Mouse (Mus musculus): ENCODE measurements around the gene Ptpn14. TPM values are rescaled to one million over a fixed set of nuclear protein-coding genes. Genes with fewer than 3 reads are reported as not detected.

Gene Ptpn14
- polyA plus RNA-seq, 1 experiment = 2.6 TPM

DNA sequence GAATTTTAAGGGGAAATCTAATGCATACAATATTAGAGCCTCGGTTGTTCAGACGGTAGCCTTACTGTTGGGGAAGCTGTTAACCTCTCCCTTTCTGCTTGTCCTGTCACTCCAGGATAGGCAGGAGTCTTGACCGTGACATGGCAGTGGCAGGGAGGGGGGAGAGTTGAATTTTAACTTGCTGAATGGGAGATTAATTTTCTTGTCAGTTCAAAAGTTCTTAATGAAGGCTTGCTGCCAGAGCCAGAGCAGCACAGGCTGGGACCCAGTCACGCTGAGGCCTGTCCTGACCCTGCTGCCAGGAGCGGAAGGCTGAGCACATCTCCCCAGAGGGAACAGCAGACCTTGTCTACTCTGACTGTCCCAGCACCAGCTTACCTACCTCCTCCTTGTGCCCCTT is 20.6 kb upstream of the Ptpn14 start:
- WGBS = 52% methylated on average over 5 of the region's 5 CpGs
- no peak overlapping the region for H3K27ac ChIP-seq (ENCODE audit: control insufficient read depth, insufficient read depth, low read depth, low read length, poor library complexity)
- H3K4me3 ChIP-seq (replicated peaks; ENCODE audit: control insufficient read depth, low read depth, low read length) = no peak overlapping the region
- no peak for TF ChIP-seq CTCF (IDR thresholded peaks at IDR 0.05; ENCODE audit: control insufficient read depth, insufficient read depth, low read length)
- TF ChIP-seq POLR2A (IDR thresholded peaks at IDR 0.05; ENCODE audit: borderline replicate concordance, control insufficient read depth, low read depth, low read length) = no peak
- no peaks in the 10 kb centered on the region for H3K4me1 ChIP-seq (ENCODE audit: control insufficient read depth, insufficient read depth, low read length)

DNA sequence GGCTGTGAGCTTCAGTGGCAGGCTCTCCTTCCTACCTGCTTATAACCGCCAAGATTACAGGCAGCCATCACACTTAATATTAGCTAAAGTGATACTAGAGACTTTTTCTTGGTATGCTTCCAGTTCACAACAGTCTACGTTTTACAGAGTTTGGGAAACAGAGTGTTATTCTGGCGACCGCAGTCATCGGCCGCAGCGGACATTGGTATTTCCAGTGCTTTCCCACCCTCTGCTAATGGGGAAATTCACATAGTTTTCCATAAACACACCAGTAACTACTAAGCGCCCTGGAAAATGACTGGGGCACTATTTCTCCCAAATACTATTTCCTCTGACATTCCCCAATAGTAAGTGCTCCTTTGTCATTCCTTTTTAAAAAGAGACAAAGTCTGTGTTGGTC is 19.1 kb upstream of the Ptpn14 start:
- Histone ChIP-seq H3K27ac (ENCODE audit: control insufficient read depth, insufficient read depth, low read depth, low read length, poor library complexity) (no peak overlapping the region), H3K4me1 (ENCODE audit: control insufficient read depth, insufficient read depth, low read length) (no peaks in the 10 kb centered on the region), H3K4me3 (replicated peaks; ENCODE audit: control insufficient read depth, low read depth, low read length) (no peak overlapping the region)
- WGBS = 83% methylated on average over 8 of the region's 8 CpGs
- TF ChIP-seq POLR2A (IDR thresholded peaks at IDR 0.05; ENCODE audit: borderline replicate concordance, control insufficient read depth, low read depth, low read length) (no peak), CTCF (IDR thresholded peaks at IDR 0.05; ENCODE audit: control insufficient read depth, insufficient read depth, low read length) (no peak)

GRCm38 (mm10) chr1:189715915-189716797 is 11.9 kb upstream of the Ptpn14 start:
- H3K4me1 ChIP-seq (ENCODE audit: control insufficient read depth, insufficient read depth, low read length) = no peaks in the 10 kb centered on the region

GRCm38 (mm10) chr1:189717546-189717945 is 10.5 kb upstream of the Ptpn14 start:
- H3K4me3 ChIP-seq (replicated peaks; ENCODE audit: control insufficient read depth, low read depth, low read length) = no peak overlapping the region
- TF ChIP-seq CTCF (IDR thresholded peaks at IDR 0.05; ENCODE audit: control insufficient read depth, insufficient read depth, low read length) (no peak), POLR2A (IDR thresholded peaks at IDR 0.05; ENCODE audit: borderline replicate concordance, control insufficient read depth, low read depth, low read length) (no peak)
- WGBS = 87% methylated on average over 11 of the region's 11 CpGs
- H3K27ac ChIP-seq (ENCODE audit: control insufficient read depth, insufficient read depth, low read depth, low read length, poor library complexity) = no peak overlapping the region
- no peaks in the 10 kb centered on the region for H3K4me1 ChIP-seq (ENCODE audit: control insufficient read depth, insufficient read depth, low read length)

More at GRCm38 (mm10) chr1:189715915-189716797, 11.9 kb upstream of the Ptpn14 start:
- Histone ChIP-seq H3K4me3 (replicated peaks; ENCODE audit: control insufficient read depth, low read depth, low read length) (no peak overlapping the region), H3K27ac (ENCODE audit: control insufficient read depth, insufficient read depth, low read depth, low read length, poor library complexity) (no peak overlapping the region)
- WGBS = 34% methylated on average over 19 of the region's 19 CpGs
- TF ChIP-seq POLR2A (IDR thresholded peaks at IDR 0.05; ENCODE audit: borderline replicate concordance, control insufficient read depth, low read depth, low read length) = no peak
- no peak for TF ChIP-seq CTCF (IDR thresholded peaks at IDR 0.05; ENCODE audit: control insufficient read depth, insufficient read depth, low read length)

DNA sequence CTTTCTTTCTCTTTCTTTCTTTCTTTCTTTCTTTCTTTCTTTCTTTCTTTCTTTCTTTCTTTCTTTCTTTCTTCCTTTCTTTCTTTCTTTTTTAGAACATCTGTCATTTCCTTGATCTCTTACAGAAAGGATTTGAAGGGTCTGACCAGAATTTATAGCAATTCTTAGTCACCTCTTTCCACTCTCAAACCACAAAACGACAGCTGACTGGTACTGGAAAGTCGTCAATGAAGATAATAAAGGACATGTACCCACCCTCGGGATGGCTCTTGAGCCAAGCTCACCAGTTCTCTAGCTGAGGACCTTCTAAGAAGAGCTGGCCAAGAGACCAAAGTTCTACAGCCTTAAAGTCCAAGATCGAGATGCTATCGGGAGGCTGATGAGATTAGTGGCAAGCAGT is 9.5 kb upstream of the Ptpn14 start:
- 59% methylated on average over 5 of the region's 5 CpGs for WGBS
- no peaks in the 10 kb centered on the region for H3K4me1 ChIP-seq (ENCODE audit: control insufficient read depth, insufficient read depth, low read length)
- H3K27ac ChIP-seq (ENCODE audit: control insufficient read depth, insufficient read depth, low read depth, low read length, poor library complexity) = no peak overlapping the region
- no peak overlapping the region for H3K4me3 ChIP-seq (replicated peaks; ENCODE audit: control insufficient read depth, low read depth, low read length)
- TF ChIP-seq CTCF (IDR thresholded peaks at IDR 0.05; ENCODE audit: control insufficient read depth, insufficient read depth, low read length) (no peak), POLR2A (IDR thresholded peaks at IDR 0.05; ENCODE audit: borderline replicate concordance, control insufficient read depth, low read depth, low read length) (no peak)

DNA sequence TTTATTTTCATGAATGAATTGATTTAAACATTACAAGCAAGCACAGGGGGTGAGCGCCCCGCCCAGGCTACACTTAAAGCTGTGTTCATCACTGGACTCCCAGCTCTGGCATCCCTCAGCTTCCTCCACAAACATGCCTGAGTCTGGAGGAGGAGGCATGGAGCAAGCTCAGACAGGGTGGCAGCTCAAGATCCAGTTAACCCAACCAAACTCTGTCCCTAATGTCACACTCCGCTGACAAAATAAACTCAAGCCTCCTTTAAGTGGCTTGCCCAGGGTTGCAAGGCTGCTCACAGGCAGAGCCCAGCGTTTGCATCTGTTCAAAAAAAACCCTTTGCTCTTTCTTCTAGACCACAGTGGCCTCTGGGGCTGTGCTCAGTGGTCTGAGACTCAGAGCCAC is 1.9 kb upstream of the Ptpn14 start:
- 74% methylated on average over 4 of the region's 4 CpGs for WGBS
- no peak overlapping the region for H3K27ac ChIP-seq (ENCODE audit: control insufficient read depth, insufficient read depth, low read depth, low read length, poor library complexity)
- no peaks in the 10 kb centered on the region; the same call in 1 of the 2 replicates for H3K4me1 ChIP-seq (ENCODE audit: control insufficient read depth, insufficient read depth, low read length)
- H3K4me3 ChIP-seq (replicated peaks; ENCODE audit: control insufficient read depth, low read depth, low read length) = no peak overlapping the region
- no peak for TF ChIP-seq CTCF (IDR thresholded peaks at IDR 0.05; ENCODE audit: control insufficient read depth, insufficient read depth, low read length)
- TF ChIP-seq POLR2A (IDR thresholded peaks at IDR 0.05; ENCODE audit: borderline replicate concordance, control insufficient read depth, low read depth, low read length) = no peak

GRCm38 (mm10) chr1:189727346-189727883 is 653 bp upstream of the Ptpn14 start:
- WGBS = 7% methylated on average over 22 of the region's 22 CpGs
- Histone ChIP-seq H3K27ac (ENCODE audit: control insufficient read depth, insufficient read depth, low read depth, low read length, poor library complexity) (no peak overlapping the region), H3K4me3 (replicated peaks; ENCODE audit: control insufficient read depth, low read depth, low read length) (no peak overlapping the region), H3K4me1 (ENCODE audit: control insufficient read depth, insufficient read depth, low read length) (no peaks in the 10 kb centered on the region; the same call in 1 of the 2 replicates)
- TF ChIP-seq CTCF (IDR thresholded peaks at IDR 0.05; ENCODE audit: control insufficient read depth, insufficient read depth, low read length) = no peak
- no peak for TF ChIP-seq POLR2A (IDR thresholded peaks at IDR 0.05; ENCODE audit: borderline replicate concordance, control insufficient read depth, low read depth, low read length)

- no peak overlapping the region for H3K27ac ChIP-seq (ENCODE audit: control insufficient read depth, insufficient read depth, low read depth, low read length, poor library complexity)
- H3K4me3 ChIP-seq (replicated peaks; ENCODE audit: control insufficient read depth, low read depth, low read length) = no peak overlapping the region
- WGBS = 8% methylated on average over 15 of the region's 15 CpGs
- TF ChIP-seq POLR2A (IDR thresholded peaks at IDR 0.05; ENCODE audit: borderline replicate concordance, control insufficient read depth, low read depth, low read length) (no peak), CTCF (IDR thresholded peaks at IDR 0.05; ENCODE audit: control insufficient read depth, insufficient read depth, low read length) (no peak)
- no peaks in the 10 kb centered on the region; the same call in 1 of the 2 replicates for H3K4me1 ChIP-seq (ENCODE audit: control insufficient read depth, insufficient read depth, low read length)
Measured at GRCm38 (mm10) chr1:189728784-189729115, 682 bp downstream of the Ptpn14 start.
